Mouse (Mus musculus) limb, embryonic 11.5 days (tissue): ENCODE measurements around the gene Gpatch8. TPM values are rescaled to one million over a fixed set of nuclear protein-coding genes. Genes with fewer than 3 reads are reported as not detected.

Experiments used
- ATAC-seq: fragments of 200-750 bp; cut with Nextera tagmentation; 2 replicates; pipeline ENCODE4 v1.8.0; 2017; ENCODE audit warnings: low read depth; ENCODE audit not compliant: insufficient number of reproducible peaks, low FRiP score, low TSS enrichment
- DNase-seq: peaks from one replicate; pipeline ENCODE4 v3.0.0-alpha.2; 2015; ENCODE audit warnings: low spot score
- H3K27ac ChIP-seq: fragments of 300-500 bp; sonication (generic); replicated peaks from 2 replicates; pipeline ENCODE4 v1.5.1; 2014; ENCODE audit warnings: low read depth, mild to moderate bottlenecking, low read length
- H3K27me3 ChIP-seq: fragments of 300-500 bp; sonication (generic); 2 replicates; pipeline ENCODE4 v1.6.1; 2014; ENCODE audit warnings: mild to moderate bottlenecking, low read length, mixed read lengths; ENCODE audit not compliant: control insufficient read depth, insufficient read depth
- H3K36me3 ChIP-seq: fragments of 300-500 bp; sonication (generic); 2 replicates; pipeline ENCODE4 v1.6.1; 2014; ENCODE audit warnings: mild to moderate bottlenecking, low read length, moderate library complexity, mixed read lengths; ENCODE audit not compliant: control insufficient read depth, insufficient read depth
- H3K4me1 ChIP-seq: fragments of 300-500 bp; sonication (generic); 2 replicates; pipeline ENCODE4 v1.6.1; 2014; ENCODE audit warnings: low read length, mixed read lengths; ENCODE audit not compliant: control insufficient read depth, insufficient read depth
- H3K4me2 ChIP-seq: fragments of 300-500 bp; sonication (generic); 2 replicates; pipeline ENCODE4 v1.6.1; 2014; ENCODE audit warnings: low read depth, mild to moderate bottlenecking, moderate library complexity; ENCODE audit not compliant: severe bottlenecking
- H3K4me3 ChIP-seq: fragments of 300-500 bp; sonication (generic); 2 replicates; pipeline ENCODE4 v1.5.1; 2014; ENCODE audit warnings: low read depth, low read length
- H3K9ac ChIP-seq: fragments of 300-500 bp; sonication (generic); 2 replicates; pipeline ENCODE4 v1.6.1; 2014; ENCODE audit warnings: mild to moderate bottlenecking, low read length
- H3K9me3 ChIP-seq: fragments of 300-500 bp; sonication (generic); 2 replicates; pipeline ENCODE4 v1.6.1; 2016; ENCODE audit warnings: low read length; ENCODE audit not compliant: control insufficient read depth
- WGBS: fragments of 180-500 bp; shearing (Covaris S2); extraction: QIAGEN DNeasy Blood & Tissue Kit; methylation state at CpG from one replicate; pipeline ENCODE4 v1.1.7; 2014; 5-methylcytosine and 5-hydroxymethylcytosine counted together
- polyA plus RNA-seq: library from polyadenylated mRNA; unstranded; fragments of >200 nt; fragmentation: Nextera tagmentation; extraction: Ambion mirVana; gene quantifications from 2 replicates; pipeline ENCODE4 v1.2.1, GENCODE M21; 2014

Gpatch8 gene
- polyA plus RNA-seq, 1 experiment from 2014 or later = 52.9 TPM

GRCm38 (mm10) chr11:102481779-102482178, 74.4 kb downstream of the Gpatch8 start:
- H3K27me3 ChIP-seq = no peaks in the 10 kb centered on the region
- H3K9me3 ChIP-seq = no peaks in the 10 kb centered on the region
- H3K4me1 ChIP-seq = no peaks in the 10 kb centered on the region
- ATAC-seq (no peak), DNase-seq (no peak)
- no peak overlapping the region for H3K27ac ChIP-seq
- 94% methylated on average over 10 of the region's 10 CpGs for WGBS
- no peak overlapping the region for H3K4me3 ChIP-seq
- H3K9ac ChIP-seq = no peak overlapping the region
- H3K36me3 ChIP-seq = peaks cover 31% of the 10 kb centered on the region
- H3K4me2 ChIP-seq = no peak overlapping the region

- no peak overlapping the region for H3K4me3 ChIP-seq
- 91% methylated on average over 4 of the region's 4 CpGs for WGBS
These were observed 75.3 kb downstream of the Gpatch8 start for GRCm38 (mm10) chr11:102480897-102481296.

GRCm38 (mm10) chr11:102480111-102480510, 76.1 kb downstream of the Gpatch8 start:
- no peaks in the 10 kb centered on the region for H3K9me3 ChIP-seq
- H3K27me3 ChIP-seq = no peaks in the 10 kb centered on the region
- ATAC-seq (no peak), DNase-seq (no peak)
- H3K4me1 ChIP-seq = no peaks in the 10 kb centered on the region
- H3K36me3 ChIP-seq = peaks cover 28% of the 10 kb centered on the region
- WGBS = 96% methylated on average over 15 of the region's 15 CpGs
- H3K4me2 ChIP-seq = no peak overlapping the region
- no peak overlapping the region for H3K27ac ChIP-seq
- H3K4me3 ChIP-seq = no peak overlapping the region
- no peak overlapping the region for H3K9ac ChIP-seq

More at GRCm38 (mm10) chr11:102480897-102481296, 75.3 kb downstream of the Gpatch8 start:
- Histone ChIP-seq H3K27me3 (no peaks in the 10 kb centered on the region), H3K27ac (no peak overlapping the region), H3K4me1 (no peaks in the 10 kb centered on the region), H3K36me3 (peaks cover 27% of the 10 kb centered on the region), H3K9me3 (no peaks in the 10 kb centered on the region), H3K9ac (no peak overlapping the region), H3K4me2 (no peak overlapping the region)
- DNase-seq (no peak), ATAC-seq (no peak)

- no peak overlapping the region for H3K9ac ChIP-seq
- 96% methylated on average over 23 of the region's 23 CpGs for WGBS
These were observed 76.6 kb downstream of the Gpatch8 start for GRCm38 (mm10) chr11:102479581-102479980.

GRCm38 (mm10) chr11:102478671-102479070, 77.5 kb downstream of the Gpatch8 start:
- no peak overlapping the region for H3K27ac ChIP-seq
- no peak overlapping the region for H3K9ac ChIP-seq
- no peaks in the 10 kb centered on the region for H3K9me3 ChIP-seq
- DNase-seq = no peak
- H3K4me1 ChIP-seq = no peaks in the 10 kb centered on the region
- ATAC-seq = no peak
- WGBS = 90% methylated on average over 3 of the region's 3 CpGs
- no peak overlapping the region for H3K4me2 ChIP-seq
- H3K4me3 ChIP-seq = no peak overlapping the region
- H3K27me3 ChIP-seq = no peaks in the 10 kb centered on the region
- peaks cover 25% of the 10 kb centered on the region for H3K36me3 ChIP-seq

More at GRCm38 (mm10) chr11:102479581-102479980, 76.6 kb downstream of the Gpatch8 start:
- no peak overlapping the region for H3K4me3 ChIP-seq
- H3K27ac ChIP-seq = no peak overlapping the region
- no peaks in the 10 kb centered on the region for H3K27me3 ChIP-seq
- no peak for DNase-seq
- H3K9me3 ChIP-seq = no peaks in the 10 kb centered on the region
- ATAC-seq = no peak
- no peaks in the 10 kb centered on the region for H3K4me1 ChIP-seq
- peaks cover 26% of the 10 kb centered on the region for H3K36me3 ChIP-seq
- H3K4me2 ChIP-seq = no peak overlapping the region

- no peaks in the 10 kb centered on the region for H3K4me1 ChIP-seq
- no peak overlapping the region for H3K9ac ChIP-seq
- no peaks in the 10 kb centered on the region for H3K9me3 ChIP-seq
- no peak overlapping the region for H3K4me2 ChIP-seq
- H3K27ac ChIP-seq = no peak overlapping the region
- WGBS = 92% methylated on average over 3 of the region's 3 CpGs
- peaks cover 16% of the 10 kb centered on the region for H3K36me3 ChIP-seq
- ATAC-seq = no peak
- no peaks in the 10 kb centered on the region for H3K27me3 ChIP-seq
- no peak for DNase-seq
- no peak overlapping the region for H3K4me3 ChIP-seq
These were observed 81.2 kb downstream of the Gpatch8 start for GRCm38 (mm10) chr11:102475027-102475426.

GRCm38 (mm10) chr11:102469648-102470357, 86.4 kb downstream of the Gpatch8 start, which contains the start of gene Itga2b:
Itga2b (minus strand) TSS chr11:102470122.
- H3K27me3 ChIP-seq = peaks cover 2% of the 10 kb centered on the region; the same call in 1 of the 2 replicates
- peaks cover 6% of the 10 kb centered on the region; the same call in 1 of the 2 replicates for H3K4me1 ChIP-seq
- DNase-seq = no peak
- no peak within 1 kb of the TSS for H3K4me3 ChIP-seq
- H3K4me2 ChIP-seq = no peak within 1 kb of the TSS
- no peaks in the 10 kb centered on the region for H3K36me3 ChIP-seq
- no peak within 1 kb of the TSS for H3K27ac ChIP-seq
- no peaks in the 10 kb centered on the region for H3K9me3 ChIP-seq
- ATAC-seq = no peak
- 70% methylated on average over 11 of the region's 11 CpGs for WGBS
- H3K9ac ChIP-seq = no peak within 1 kb of the TSS

GRCm38 (mm10) chr11:102467041-102467631, 89.1 kb downstream of the Gpatch8 start:
- peaks cover 6% of the 10 kb centered on the region; the same call in 1 of the 2 replicates for H3K4me1 ChIP-seq
- no peak overlapping the region for H3K27ac ChIP-seq
- under 1% methylated on average over 37 of the region's 37 CpGs for WGBS

More at GRCm38 (mm10) chr11:102467041-102467631, 89.1 kb downstream of the Gpatch8 start:
- peaks cover 3% of the 10 kb centered on the region; the same call in 1 of the 2 replicates for H3K27me3 ChIP-seq
- peak overlapping the region; percentile 48 for H3K9ac ChIP-seq
- peak overlapping the region; percentile 90 for H3K4me2 ChIP-seq
- H3K4me3 ChIP-seq = peak overlapping the region; percentile 34
- no peaks in the 10 kb centered on the region for H3K36me3 ChIP-seq
- H3K9me3 ChIP-seq = no peaks in the 10 kb centered on the region
- DNase-seq = peak; percentile 93
- ATAC-seq = peak; percentile 93
